Mouse (Mus musculus): ENCODE results near the gene Tmem218.

Tmem218 gene

GRCm38 (mm10) chr9:37213060-37213738 lies 5.2 kb downstream of the Tmem218 start:
- DNase-seq (ENCODE audit: low read depth, low spot score): no peak
- no peaks in the 10 kb centered on the region for H3K36me3 ChIP-seq (ENCODE audit: control insufficient read depth, insufficient read depth, low read length, poor library complexity, severe bottlenecking)

GRCm38 (mm10) chr9:37214327-37215060 lies 6.5 kb downstream of the Tmem218 start:
- H3K27me3 ChIP-seq (ENCODE audit: control insufficient read depth, insufficient read depth, low read length, poor library complexity, severe bottlenecking): no peaks in the 10 kb centered on the region
- DNase-seq (ENCODE audit: low read depth, low spot score): no peak
- H3K36me3 ChIP-seq (ENCODE audit: control insufficient read depth, insufficient read depth, low read length, poor library complexity, severe bottlenecking): no peaks in the 10 kb centered on the region

More at GRCm38 (mm10) chr9:37213060-37213738, 5.2 kb downstream of the Tmem218 start:
- no peaks in the 10 kb centered on the region for H3K27me3 ChIP-seq (ENCODE audit: control insufficient read depth, insufficient read depth, low read length, poor library complexity, severe bottlenecking)

- Histone ChIP-seq H3K27me3 (ENCODE audit: control insufficient read depth, insufficient read depth, low read length, poor library complexity, severe bottlenecking) (no peaks in the 10 kb centered on the region), H3K36me3 (ENCODE audit: control insufficient read depth, insufficient read depth, low read length, poor library complexity, severe bottlenecking) (no peaks in the 10 kb centered on the region)
- no peak for DNase-seq (ENCODE audit: low read depth, low spot score)
Observed at GRCm38 (mm10) chr9:37220755-37221154, 12.7 kb downstream of the Tmem218 start.

- Histone ChIP-seq H3K36me3 (ENCODE audit: control insufficient read depth, insufficient read depth, low read length, poor library complexity, severe bottlenecking) (no peaks in the 10 kb centered on the region), H3K27me3 (ENCODE audit: control insufficient read depth, insufficient read depth, low read length, poor library complexity, severe bottlenecking) (no peaks in the 10 kb centered on the region)
- DNase-seq (ENCODE audit: low read depth, low spot score): no peak
Observed at GRCm38 (mm10) chr9:37225581-37225980, 17.6 kb downstream of the Tmem218 start.

GRCm38 (mm10) chr9:37229880-37230325 lies 21.9 kb downstream of the Tmem218 start:
- H3K27me3 ChIP-seq (ENCODE audit: control insufficient read depth, insufficient read depth, low read length, poor library complexity, severe bottlenecking): no peaks in the 10 kb centered on the region
- H3K36me3 ChIP-seq (ENCODE audit: control insufficient read depth, insufficient read depth, low read length, poor library complexity, severe bottlenecking): peaks cover 2% of the 10 kb centered on the region; the same call in 1 of the 2 replicates
- peak; percentile 75 for DNase-seq (ENCODE audit: low read depth, low spot score)

GRCm38 (mm10) chr9:37230486-37231195 lies 22.6 kb downstream of the Tmem218 start:
- no peaks in the 10 kb centered on the region for H3K27me3 ChIP-seq (ENCODE audit: control insufficient read depth, insufficient read depth, low read length, poor library complexity, severe bottlenecking)
- peaks cover 2% of the 10 kb centered on the region; the same call in 1 of the 2 replicates for H3K36me3 ChIP-seq (ENCODE audit: control insufficient read depth, insufficient read depth, low read length, poor library complexity, severe bottlenecking)
- DNase-seq (ENCODE audit: low read depth, low spot score): peak; percentile 67

- Histone ChIP-seq H3K27me3 (ENCODE audit: control insufficient read depth, insufficient read depth, low read length, poor library complexity, severe bottlenecking) (no peaks in the 10 kb centered on the region), H3K36me3 (ENCODE audit: control insufficient read depth, insufficient read depth, low read length, poor library complexity, severe bottlenecking) (peaks cover 2% of the 10 kb centered on the region; the same call in 1 of the 2 replicates)
- no peak for DNase-seq (ENCODE audit: low read depth, low spot score)
Observed at GRCm38 (mm10) chr9:37232201-37233195, 24.5 kb downstream of the Tmem218 start.

- DNase-seq (ENCODE audit: low read depth, low spot score): no peak
- no peaks in the 10 kb centered on the region for H3K27me3 ChIP-seq (ENCODE audit: control insufficient read depth, insufficient read depth, low read length, poor library complexity, severe bottlenecking)
- peaks cover 2% of the 10 kb centered on the region; the same call in 1 of the 2 replicates for H3K36me3 ChIP-seq (ENCODE audit: control insufficient read depth, insufficient read depth, low read length, poor library complexity, severe bottlenecking)
Observed at GRCm38 (mm10) chr9:37235951-37236737, 28.1 kb downstream of the Tmem218 start.

GRCm38 (mm10) chr9:37242764-37243163 lies 34.7 kb downstream of the Tmem218 start:
- DNase-seq (ENCODE audit: low read depth, low spot score): no peak
- Histone ChIP-seq H3K27me3 (ENCODE audit: control insufficient read depth, insufficient read depth, low read length, poor library complexity, severe bottlenecking) (no peaks in the 10 kb centered on the region), H3K36me3 (ENCODE audit: control insufficient read depth, insufficient read depth, low read length, poor library complexity, severe bottlenecking) (no peaks in the 10 kb centered on the region; the same call in 1 of the 2 replicates)

GRCm38 (mm10) chr9:37244600-37244999 lies 36.6 kb downstream of the Tmem218 start:
- Histone ChIP-seq H3K36me3 (ENCODE audit: control insufficient read depth, insufficient read depth, low read length, poor library complexity, severe bottlenecking) (no peaks in the 10 kb centered on the region; the same call in 1 of the 2 replicates), H3K27me3 (ENCODE audit: control insufficient read depth, insufficient read depth, low read length, poor library complexity, severe bottlenecking) (no peaks in the 10 kb centered on the region)
- no peak for DNase-seq (ENCODE audit: low read depth, low spot score)

- no peaks in the 10 kb centered on the region for H3K27me3 ChIP-seq (ENCODE audit: control insufficient read depth, insufficient read depth, low read length, poor library complexity, severe bottlenecking)
- H3K36me3 ChIP-seq (ENCODE audit: control insufficient read depth, insufficient read depth, low read length, poor library complexity, severe bottlenecking): no peaks in the 10 kb centered on the region; the same call in 1 of the 2 replicates
- no peak for DNase-seq (ENCODE audit: low read depth, low spot score)
Observed at GRCm38 (mm10) chr9:37245404-37245803, 37.4 kb downstream of the Tmem218 start.

- no peak for DNase-seq (ENCODE audit: low read depth, low spot score)
- Histone ChIP-seq H3K36me3 (ENCODE audit: control insufficient read depth, insufficient read depth, low read length, poor library complexity, severe bottlenecking) (no peaks in the 10 kb centered on the region; the same call in 1 of the 2 replicates), H3K27me3 (ENCODE audit: control insufficient read depth, insufficient read depth, low read length, poor library complexity, severe bottlenecking) (no peaks in the 10 kb centered on the region)
Observed at GRCm38 (mm10) chr9:37245810-37246209, 37.8 kb downstream of the Tmem218 start.

- Histone ChIP-seq H3K27me3 (ENCODE audit: control insufficient read depth, insufficient read depth, low read length, poor library complexity, severe bottlenecking) (no peaks in the 10 kb centered on the region), H3K36me3 (ENCODE audit: control insufficient read depth, insufficient read depth, low read length, poor library complexity, severe bottlenecking) (no peaks in the 10 kb centered on the region; the same call in 1 of the 2 replicates)
- DNase-seq (ENCODE audit: low read depth, low spot score): peak; percentile 55
Observed at GRCm38 (mm10) chr9:37247429-37247828, 39.4 kb downstream of the Tmem218 start.
